Comparison of ENCODE assay signal across 12 mouse cellular contexts in genomic region chr4:153082166-153082565, GRCm38 (mm10).
DNase-seq lines count a peak whose midpoint lies in the region; ATAC-seq lines count a peak whose summit lies in the region.
"Had no signal": no experiment of that assay in that cellular context is flagged by ENCODE, and none has a peak within 500 bp of the region (broad histone marks: within the 10 kb centered on the region; RNA-seq: fewer than 3 reads in every experiment).

No protein-coding gene starts in this region.

- no peaks in the 10 kb centered on the region for H3K27me3 ChIP-seq in hindbrain, embryonic 12.5 days
- no peaks in the 10 kb centered on the region for H3K27me3 ChIP-seq in hindbrain, embryonic 14.5 days (ENCODE audit: control insufficient read depth, insufficient read depth, low read length)
- no peaks in the 10 kb centered on the region for H3K27me3 ChIP-seq in embryonic facial prominence, embryonic 14.5 days (replicated peaks; ENCODE audit: control insufficient read depth, insufficient read depth, low read length)
- H3K27me3 ChIP-seq in stomach, embryonic 14.5 days (ENCODE audit: control insufficient read depth, insufficient read depth, low read length), result no peaks in the 10 kb centered on the region

- H3K9me3 ChIP-seq in hindbrain, embryonic 12.5 days (replicated peaks), result 0 out of 2 replicates have a peak, but pooled peaks cover 3% of the 10 kb centered on the region
- no peaks in the 10 kb centered on the region for H3K9me3 ChIP-seq in hindbrain, embryonic 14.5 days (ENCODE audit: control insufficient read depth, low read length)
- H3K9me3 ChIP-seq in embryonic facial prominence, embryonic 14.5 days (ENCODE audit: control insufficient read depth, low read length), result no peaks in the 10 kb centered on the region; the same call in 1 of the 2 replicates
- no peaks in the 10 kb centered on the region; the same call in 1 of the 2 replicates for H3K9me3 ChIP-seq in stomach, embryonic 14.5 days (ENCODE audit: control insufficient read depth, low read depth, low read length)
- H3K9me3 ChIP-seq: forebrain, embryonic 12.5 days had no signal

- ATAC-seq in hindbrain, embryonic 12.5 days (ENCODE audit: low FRiP score), result no peak
- ATAC-seq in hindbrain, embryonic 14.5 days (ENCODE audit: low FRiP score), result no peak
- 0 out of 2 replicates have a peak, but pooled peaks have one; percentile 12 for ATAC-seq in embryonic facial prominence, embryonic 14.5 days (ENCODE audit: low read depth)
- ATAC-seq in stomach, embryonic 14.5 days (ENCODE audit: insufficient number of reproducible peaks, insufficient read depth, low FRiP score, low read depth), result peak; percentile 28; the same call in 1 of the 2 replicates
- ATAC-seq: inflammation-experienced regulatory T-cells, adult 6 months had no signal

- 51% methylated on average over 14 of the region's 14 CpGs for WGBS in hindbrain, embryonic 12.5 days
- WGBS in hindbrain, embryonic 14.5 days, result 51% methylated on average over 14 of the region's 14 CpGs
- WGBS in embryonic facial prominence, embryonic 14.5 days, result 43% methylated on average over 14 of the region's 14 CpGs
- 24% methylated on average over 14 of the region's 14 CpGs for WGBS in stomach, embryonic 14.5 days

- peaks cover 3% of the 10 kb centered on the region; the same call in 1 of the 2 replicates for H3K4me1 ChIP-seq in hindbrain, embryonic 12.5 days
- no peaks in the 10 kb centered on the region for H3K4me1 ChIP-seq in hindbrain, embryonic 14.5 days (replicated peaks; ENCODE audit: control insufficient read depth, insufficient read depth, low read length)
- H3K4me1 ChIP-seq in embryonic facial prominence, embryonic 14.5 days (ENCODE audit: control insufficient read depth, insufficient read depth, low read length), result no peaks in the 10 kb centered on the region
- H3K4me1 ChIP-seq in stomach, embryonic 14.5 days (ENCODE audit: control insufficient read depth, insufficient read depth, low read length), result no peaks in the 10 kb centered on the region

- no peak overlapping the region for H3K4me3 ChIP-seq in hindbrain, embryonic 12.5 days
- no peak overlapping the region for H3K4me3 ChIP-seq in hindbrain, embryonic 14.5 days (replicated peaks; ENCODE audit: low read length)
- no peak overlapping the region for H3K4me3 ChIP-seq in embryonic facial prominence, embryonic 14.5 days (ENCODE audit: low read depth, low read length)
- no peak overlapping the region for H3K4me3 ChIP-seq in stomach, embryonic 14.5 days (ENCODE audit: low read depth, low read length)
- H3K4me3 ChIP-seq: forebrain, embryonic 12.5 days; left cerebral cortex, adult 2 months had no signal

- H3K9ac ChIP-seq in hindbrain, embryonic 12.5 days, result no peak overlapping the region
- no peak overlapping the region for H3K9ac ChIP-seq in hindbrain, embryonic 14.5 days
- no peak overlapping the region for H3K9ac ChIP-seq in embryonic facial prominence, embryonic 14.5 days (ENCODE audit: low read depth, low read length)
- no peak overlapping the region for H3K9ac ChIP-seq in stomach, embryonic 14.5 days (replicated peaks; ENCODE audit: low read depth, low read length)
- H3K9ac ChIP-seq: forebrain, embryonic 12.5 days had no signal

- peak overlapping the region; percentile 22; the same call in 1 of the 2 replicates for H3K4me2 ChIP-seq in hindbrain, embryonic 12.5 days (replicated peaks)
- H3K4me2 ChIP-seq in hindbrain, embryonic 14.5 days (replicated peaks), result no peak overlapping the region
- H3K4me2 ChIP-seq in embryonic facial prominence, embryonic 14.5 days (ENCODE audit: low read depth, low read length), result no peak overlapping the region
- H3K4me2 ChIP-seq in stomach, embryonic 14.5 days (replicated peaks; ENCODE audit: low read depth, low read length), result no peak overlapping the region
- H3K4me2 ChIP-seq: forebrain, embryonic 12.5 days had no signal

- H3K36me3 ChIP-seq in hindbrain, embryonic 12.5 days, result no peaks in the 10 kb centered on the region
- no peaks in the 10 kb centered on the region for H3K36me3 ChIP-seq in hindbrain, embryonic 14.5 days (replicated peaks; ENCODE audit: control insufficient read depth, insufficient read depth)
- no peaks in the 10 kb centered on the region for H3K36me3 ChIP-seq in embryonic facial prominence, embryonic 14.5 days (ENCODE audit: control insufficient read depth, insufficient read depth, low read length)
- H3K36me3 ChIP-seq in stomach, embryonic 14.5 days (ENCODE audit: control insufficient read depth, insufficient read depth, low read length), result no peaks in the 10 kb centered on the region
- H3K36me3 ChIP-seq: forebrain, embryonic 12.5 days had no signal

- DNase-seq in hindbrain, embryonic 14.5 days (ENCODE audit: low spot score), result no peak
- DNase-seq in lung, postnatal 4 days, result peak; percentile 10 to 28
- DNase-seq in lung, adult 18-20 months, result no peak
- peak; percentile 13 for DNase-seq in embryonic facial prominence, embryonic 14.5 days (ENCODE audit: low spot score)
- no peak for DNase-seq in thymus, adult 18-20 months
- DNase-seq in spleen, postnatal 14 days (ENCODE audit: low spot score in 2 of 2), result no peak
- DNase-seq: heart, adult 18-20 months had no signal

- no peak overlapping the region for H3K27ac ChIP-seq in hindbrain, embryonic 12.5 days
- H3K27ac ChIP-seq in hindbrain, embryonic 14.5 days, result no peak overlapping the region
- H3K27ac ChIP-seq in embryonic facial prominence, embryonic 14.5 days (replicated peaks; ENCODE audit: low read depth, low read length), result no peak overlapping the region
- no peak overlapping the region for H3K27ac ChIP-seq in stomach, embryonic 14.5 days (ENCODE audit: low read length)
- H3K27ac ChIP-seq: forebrain, embryonic 12.5 days; left cerebral cortex, adult 2 months had no signal

Comparison
In these comparisons a context has a peak if more than half of its experiments do, and no peak if none do; other contexts are left out.
1. DNase-seq: peak in lung, postnatal 4 days (2 of 2) and embryonic facial prominence, embryonic 14.5 days (single experiment); none in hindbrain, embryonic 14.5 days (single experiment), lung, adult 18-20 months (0 of 2), thymus, adult 18-20 months (0 of 2) and spleen, postnatal 14 days (0 of 2).
2. ATAC-seq: peak in embryonic facial prominence, embryonic 14.5 days (single experiment) and stomach, embryonic 14.5 days (single experiment); none in hindbrain, embryonic 12.5 days (single experiment) and hindbrain, embryonic 14.5 days (single experiment).